Mouse (Mus musculus) spleen, adult 18-20 months (tissue): ENCODE data around the gene Papln.

Experiments used
- DNase-seq, 2 experiments: peaks; one replicate each; pipeline ENCODE4 v3.0.0; 2022; ENCODE audit warnings: mixed read lengths in 2 of 2

Papln gene

DNA sequence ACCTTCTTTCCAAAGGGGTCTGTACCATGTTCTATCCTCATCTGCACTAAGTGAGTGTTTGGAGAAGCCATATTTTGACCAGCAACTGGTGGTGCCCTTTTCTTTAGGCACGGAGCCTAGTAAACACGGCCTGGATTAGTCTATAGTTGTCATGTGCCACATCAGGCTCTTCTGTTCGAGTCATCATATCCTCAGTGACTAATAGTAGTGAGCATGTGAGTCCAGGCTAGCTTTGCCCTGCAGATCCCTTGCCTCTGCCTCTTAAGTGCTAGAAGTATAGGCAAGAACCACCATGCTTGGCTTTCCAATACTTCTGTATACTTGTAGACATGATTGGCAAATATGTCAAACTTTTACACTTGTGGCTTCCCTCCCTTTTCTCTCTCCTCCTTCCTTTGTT lies 70.5 kb downstream of the Papln start:
- no peak for DNase-seq

- no peak for DNase-seq
Measured at GRCm38 (mm10) chr12:83841409-83842190, 78.2 kb downstream of the Papln start.
